ENCODE assay signal across 11 mouse cellular contexts in the genomic region with DNA sequence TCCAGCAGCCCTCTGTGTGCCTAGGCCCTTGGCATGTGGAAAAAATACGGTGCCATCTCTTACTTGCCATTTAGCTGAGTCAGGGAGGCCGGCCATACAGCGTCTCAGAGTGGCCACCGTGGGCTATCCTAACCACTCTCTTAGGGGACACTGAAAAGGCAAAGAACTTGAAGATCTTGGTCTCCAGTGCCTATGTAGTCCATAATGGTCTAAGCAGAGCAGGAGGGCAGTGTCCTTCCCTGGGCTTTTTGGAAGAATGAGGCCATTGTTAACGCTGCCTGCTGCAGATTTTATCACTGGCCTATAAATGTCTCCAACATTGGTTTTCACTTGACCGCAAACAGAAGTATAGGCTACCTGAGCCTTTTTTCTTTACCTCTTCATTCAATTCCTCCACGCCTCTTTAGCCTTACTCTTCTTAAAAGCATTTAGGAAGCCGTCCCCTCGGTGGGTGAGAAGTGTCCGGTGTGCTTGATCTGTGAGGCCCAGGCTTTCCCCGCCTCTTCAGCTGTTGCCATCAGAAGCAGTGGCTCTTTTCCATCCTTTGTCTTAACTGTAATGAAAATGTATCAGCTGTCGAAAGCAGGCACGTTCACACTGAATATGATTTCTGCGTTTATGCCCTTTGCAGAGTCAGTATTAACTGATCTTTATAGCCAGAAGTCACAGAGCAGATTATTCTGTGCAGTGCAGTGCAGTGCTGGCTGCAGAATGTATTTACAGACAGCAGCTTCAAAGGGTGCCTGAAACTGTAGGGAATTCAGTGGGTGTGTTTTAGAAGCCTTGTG. TPM values are rescaled to one million over a fixed set of nuclear protein-coding genes. Genes with fewer than 3 reads are reported as not detected.
DNase-seq lines count a peak whose midpoint lies in the region; ATAC-seq and TF ChIP-seq lines count a peak whose summit lies in the region.
"Had no signal": no experiment of that assay in that cellular context is flagged by ENCODE, and none has a peak within 500 bp of the region (broad histone marks: within the 10 kb centered on the region; RNA-seq: fewer than 3 reads in every experiment).

No protein-coding gene starts in this region.

- no peak for ATAC-seq in forebrain, embryonic 11.5 days (replicated peaks; ENCODE audit: low FRiP score)
- peak; percentile 68 for ATAC-seq in hindbrain, embryonic 13.5 days (ENCODE audit: low FRiP score)
- ATAC-seq in midbrain, embryonic 13.5 days: peak; percentile 80
- no peak for ATAC-seq in intestine, embryonic 16.5 days
- ATAC-seq: inflammation-experienced regulatory T-cells, adult 6 months had no signal

- no peak overlapping the region for H3K4me3 ChIP-seq in forebrain, embryonic 10.5 days
- no peak overlapping the region for H3K4me3 ChIP-seq in forebrain, embryonic 11.5 days (ENCODE audit: low read depth, low read length)
- H3K4me3 ChIP-seq in cortical plate, adult 2 months (ENCODE audit: insufficient read depth, low read length): no peak overlapping the region
- no peak overlapping the region for H3K4me3 ChIP-seq in hindbrain, embryonic 13.5 days
- H3K4me3 ChIP-seq in midbrain, embryonic 13.5 days (replicated peaks): no peak overlapping the region
- no peak overlapping the region for H3K4me3 ChIP-seq in thymus, adult 2 months (ENCODE audit: control insufficient read depth, insufficient read depth, low read length)
- H3K4me3 ChIP-seq in intestine, embryonic 16.5 days (ENCODE audit: low read length): no peak overlapping the region

- peaks cover 18% of the 10 kb centered on the region for H3K4me1 ChIP-seq in forebrain, embryonic 10.5 days
- no peaks in the 10 kb centered on the region for H3K4me1 ChIP-seq in forebrain, embryonic 11.5 days (replicated peaks; ENCODE audit: control insufficient read depth, insufficient read depth, low read length)
- H3K4me1 ChIP-seq in cortical plate, adult 2 months (ENCODE audit: control insufficient read depth, insufficient read depth, low read length): peaks cover 3% of the 10 kb centered on the region
- peaks cover 9% of the 10 kb centered on the region for H3K4me1 ChIP-seq in hindbrain, embryonic 13.5 days (replicated peaks)
- peaks cover 9% of the 10 kb centered on the region for H3K4me1 ChIP-seq in midbrain, embryonic 13.5 days (replicated peaks)
- no peaks in the 10 kb centered on the region for H3K4me1 ChIP-seq in thymus, adult 2 months (replicated peaks; ENCODE audit: control insufficient read depth, insufficient read depth, low read length)
- 0 out of 2 replicates have a peak, but pooled peaks cover 3% of the 10 kb centered on the region for H3K4me1 ChIP-seq in intestine, embryonic 16.5 days (ENCODE audit: control insufficient read depth, insufficient read depth, low read length)

- H3K4me2 ChIP-seq in forebrain, embryonic 11.5 days (ENCODE audit: low read depth, low read length, severe bottlenecking): no peak overlapping the region
- H3K4me2 ChIP-seq in hindbrain, embryonic 13.5 days: no peak overlapping the region
- no peak overlapping the region for H3K4me2 ChIP-seq in midbrain, embryonic 13.5 days (replicated peaks)
- H3K4me2 ChIP-seq in intestine, embryonic 16.5 days (ENCODE audit: low read depth, low read length): no peak overlapping the region

- H3K9me3 ChIP-seq in forebrain, embryonic 10.5 days: no peaks in the 10 kb centered on the region
- H3K9me3 ChIP-seq in forebrain, embryonic 11.5 days (ENCODE audit: control insufficient read depth, low read length): no peaks in the 10 kb centered on the region
- H3K9me3 ChIP-seq in hindbrain, embryonic 13.5 days: no peaks in the 10 kb centered on the region
- H3K9me3 ChIP-seq in midbrain, embryonic 13.5 days: no peaks in the 10 kb centered on the region
- no peaks in the 10 kb centered on the region for H3K9me3 ChIP-seq in intestine, embryonic 16.5 days (ENCODE audit: control insufficient read depth, low read length)
- H3K9me3 ChIP-seq: G1E had no signal

- peak overlapping the region; percentile 44; the same call in 1 of the 2 replicates for H3K27ac ChIP-seq in forebrain, embryonic 10.5 days
- no peak overlapping the region for H3K27ac ChIP-seq in forebrain, embryonic 11.5 days (ENCODE audit: low read depth, low read length)
- H3K27ac ChIP-seq in cortical plate, adult 2 months (ENCODE audit: insufficient read depth, low read length): peak overlapping the region; percentile 20; the same call in 1 of the 2 replicates
- peak overlapping the region; percentile 46 for H3K27ac ChIP-seq in hindbrain, embryonic 13.5 days
- peak overlapping the region; percentile 71 for H3K27ac ChIP-seq in midbrain, embryonic 13.5 days
- no peak overlapping the region for H3K27ac ChIP-seq in thymus, adult 2 months (ENCODE audit: control insufficient read depth, insufficient read depth, low read length)
- no peak overlapping the region for H3K27ac ChIP-seq in intestine, embryonic 16.5 days (ENCODE audit: low read length)

- no peaks in the 10 kb centered on the region for H3K36me3 ChIP-seq in forebrain, embryonic 10.5 days (replicated peaks)
- no peaks in the 10 kb centered on the region for H3K36me3 ChIP-seq in forebrain, embryonic 11.5 days (ENCODE audit: control insufficient read depth, insufficient read depth, low read length)
- H3K36me3 ChIP-seq in hindbrain, embryonic 13.5 days: no peaks in the 10 kb centered on the region
- no peaks in the 10 kb centered on the region for H3K36me3 ChIP-seq in midbrain, embryonic 13.5 days
- no peaks in the 10 kb centered on the region for H3K36me3 ChIP-seq in thymus, adult 2 months (ENCODE audit: control insufficient read depth, insufficient read depth, low read length)
- no peaks in the 10 kb centered on the region for H3K36me3 ChIP-seq in intestine, embryonic 16.5 days (ENCODE audit: control insufficient read depth, insufficient read depth, low read length)
- H3K36me3 ChIP-seq: G1E had no signal

- no peak overlapping the region for H3K9ac ChIP-seq in forebrain, embryonic 11.5 days (ENCODE audit: low read length)
- H3K9ac ChIP-seq in hindbrain, embryonic 13.5 days: 0 out of 2 replicates have a peak overlapping the region, but pooled peaks have one; percentile 39
- H3K9ac ChIP-seq in midbrain, embryonic 13.5 days (replicated peaks): 0 out of 2 replicates have a peak overlapping the region, but pooled peaks have one; percentile 14
- H3K9ac ChIP-seq in intestine, embryonic 16.5 days (ENCODE audit: low read depth, low read length): no peak overlapping the region

- TF ChIP-seq POLR2A in cortical plate, adult 2 months (IDR thresholded peaks at IDR 0.05; ENCODE audit: extremely low read depth, insufficient read depth, low read length): no peak
- no peak for TF ChIP-seq POLR2A in thymus, adult 2 months (IDR thresholded peaks at IDR 0.05; ENCODE audit: control insufficient read depth, extremely low read depth, insufficient read depth, low read length, poor library complexity)

- WGBS in forebrain, embryonic 10.5 days: 72% methylated on average over 14 of the region's 14 CpGs
- WGBS in forebrain, embryonic 11.5 days: 68% methylated on average over 14 of the region's 14 CpGs
- 59% methylated on average over 14 of the region's 14 CpGs for WGBS in hindbrain, embryonic 13.5 days
- WGBS in midbrain, embryonic 13.5 days: 45% methylated on average over 14 of the region's 14 CpGs
- WGBS in thymus, adult 2 months: 94% methylated on average over 14 of the region's 14 CpGs
- 49% methylated on average over 14 of the region's 14 CpGs for WGBS in intestine, embryonic 16.5 days

- DNase-seq in forebrain, embryonic 10.5 days (ENCODE audit: extremely low spot score, low spot score): no peak
- no peak for DNase-seq in forebrain, embryonic 11.5 days (ENCODE audit: low spot score)
- DNase-seq in thymus, adult 2 months: no peak
- no peak for DNase-seq in Muller cell, postnatal 12 days (ENCODE audit: inconsistent ontology term)
- DNase-seq: heart, adult 18-20 months had no signal

- no peak for TF ChIP-seq CTCF in cortical plate, adult 2 months (IDR thresholded peaks at IDR 0.05; ENCODE audit: extremely low read depth, insufficient read depth, low read length)
- TF ChIP-seq CTCF in thymus, adult 2 months (IDR thresholded peaks at IDR 0.05; ENCODE audit: borderline replicate concordance, control insufficient read depth, extremely low read depth, insufficient read depth, low read length, poor library complexity): no peak

- H3K27me3 ChIP-seq in forebrain, embryonic 10.5 days (ENCODE audit: poor library complexity, severe bottlenecking): no peaks in the 10 kb centered on the region
- H3K27me3 ChIP-seq in forebrain, embryonic 11.5 days (ENCODE audit: control insufficient read depth, insufficient read depth, low read length): no peaks in the 10 kb centered on the region
- H3K27me3 ChIP-seq in hindbrain, embryonic 13.5 days: no peaks in the 10 kb centered on the region
- no peaks in the 10 kb centered on the region for H3K27me3 ChIP-seq in midbrain, embryonic 13.5 days
- H3K27me3 ChIP-seq in thymus, adult 2 months (ENCODE audit: control insufficient read depth, insufficient read depth, low read length): no peaks in the 10 kb centered on the region
- no peaks in the 10 kb centered on the region for H3K27me3 ChIP-seq in intestine, embryonic 16.5 days (replicated peaks; ENCODE audit: control insufficient read depth, insufficient read depth, low read length)

RNA-seq across cellular contexts. Expression of a gene that starts 41.7 kb away (rescaled TPM):
- polyA plus RNA-seq in forebrain, embryonic 10.5 days (2016; fragmentation: Nextera tagmentation; extraction: Ambion mirVana): 10.9 and 12.1 TPM in 2 replicates
- 13.2 TPM in 2 replicates for polyA plus RNA-seq in forebrain, embryonic 11.5 days (2014; fragmentation: Nextera tagmentation; extraction: Ambion mirVana)
- 13.8 and 14.3 TPM in 2 replicates for polyA plus RNA-seq in cortical plate, adult 2 months (2012; rRNA removed)
- polyA plus RNA-seq in hindbrain, embryonic 13.5 days (2015; fragmentation: Nextera tagmentation; extraction: Ambion mirVana): 7.0 and 10.9 TPM in 2 replicates
- polyA plus RNA-seq in midbrain, embryonic 13.5 days (2015; fragmentation: Nextera tagmentation; extraction: Ambion mirVana): 5.0 and 6.1 TPM in 2 replicates
- polyA plus RNA-seq in thymus, adult 2 months (2012; rRNA removed): 2.8 and 3.0 TPM in 2 replicates
- 16.5 and 17.9 TPM in 2 replicates for polyA plus RNA-seq in intestine, embryonic 16.5 days (2015; fragmentation: Nextera tagmentation; extraction: Ambion mirVana)
- polyA plus RNA-seq: G1E had no signal

Comparison
In these comparisons a context has a peak if more than half of its experiments do, and no peak if none do; other contexts are left out.
1. H3K27ac ChIP-seq: peak in forebrain, embryonic 10.5 days (single experiment), cortical plate, adult 2 months (single experiment), hindbrain, embryonic 13.5 days (single experiment) and midbrain, embryonic 13.5 days (single experiment); none in forebrain, embryonic 11.5 days (single experiment), thymus, adult 2 months (single experiment) and intestine, embryonic 16.5 days (single experiment).
2. ATAC-seq: peak in hindbrain, embryonic 13.5 days (single experiment) and midbrain, embryonic 13.5 days (single experiment); none in forebrain, embryonic 11.5 days (single experiment) and intestine, embryonic 16.5 days (single experiment).
3. H3K9ac ChIP-seq: peak in hindbrain, embryonic 13.5 days (single experiment) and midbrain, embryonic 13.5 days (single experiment); none in forebrain, embryonic 11.5 days (single experiment) and intestine, embryonic 16.5 days (single experiment).